Mouse (Mus musculus): ENCODE measurements around the gene Rpl29.

DNA sequence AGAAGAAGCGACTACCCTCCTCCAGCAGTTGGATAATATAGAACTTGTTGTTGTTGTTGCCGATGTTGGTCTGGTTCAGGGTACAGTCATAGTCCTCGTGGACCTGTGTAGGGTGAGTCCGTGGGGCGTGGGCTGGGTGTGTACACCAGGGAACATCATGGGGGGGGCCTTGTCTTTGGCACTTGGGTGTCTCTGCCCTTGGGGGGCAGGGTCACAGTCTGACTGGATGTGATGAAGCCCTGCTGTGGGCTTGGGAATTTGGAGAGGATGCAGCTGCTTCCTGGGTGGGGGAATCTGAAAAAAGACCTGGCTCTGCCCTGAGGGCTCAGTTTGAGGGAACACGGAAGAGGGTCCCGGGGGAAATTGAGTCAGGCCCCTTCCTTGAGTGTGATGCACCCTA, 45.8 kb downstream of the Rpl29 start:
- TF ChIP-seq CTCF (IDR thresholded peaks at IDR 0.05; ENCODE audit: control insufficient read depth, insufficient read depth, insufficient replicate concordance, low read depth, low read length) (no peak), POLR2A (IDR thresholded peaks at IDR 0.05; ENCODE audit: control insufficient read depth, low read depth, low read length) (no peak)

Measured in testis, adult 2 months (tissue).